Mouse (Mus musculus) embryo, embryonic 10.5 days (tissue): ENCODE data around the gene Vmn2r112.
"Not testable (repeated sequence)": the region's sequence is repeated elsewhere in the genome, so short reads cannot be mapped to it uniquely, and the experiment has no call there.

Experiments used
- DNase-seq: peaks from one replicate; pipeline ENCODE4 v3.0.0-alpha.2; 2015; ENCODE audit warnings: low spot score

The Vmn2r112 gene

DNA sequence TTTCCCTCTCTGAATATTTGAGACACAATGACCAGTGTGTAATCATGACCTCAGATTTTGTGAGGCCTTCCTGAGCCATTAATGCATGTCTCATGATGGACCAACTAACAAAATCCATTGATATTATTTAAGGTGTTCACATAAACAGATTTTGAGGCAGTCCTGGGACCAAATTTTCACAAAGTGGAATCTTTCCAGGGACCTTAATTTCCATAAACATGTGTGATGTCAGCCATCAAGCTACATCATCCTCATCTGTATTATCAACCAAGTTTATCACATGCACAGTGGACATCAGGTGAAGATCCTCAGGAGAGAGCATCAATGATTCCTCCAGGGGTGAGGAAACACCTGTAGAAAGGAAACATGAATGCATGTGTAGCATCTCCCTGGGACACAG, at the start of gene Vmn2r112:
TSS of gene Vmn2r112 (plus strand) at position 301 of the 400 bp plus-strand sequence.
- DNase-seq: not testable (repeated sequence)

- not testable (repeated sequence) for DNase-seq
Observed at GRCm38 (mm10) chr17:22573382-22573781, 27.4 kb upstream of the Vmn2r112 start, which contains the start of gene Vmn2r111. Vmn2r111 (minus strand) TSS chr17:22573482.

DNA sequence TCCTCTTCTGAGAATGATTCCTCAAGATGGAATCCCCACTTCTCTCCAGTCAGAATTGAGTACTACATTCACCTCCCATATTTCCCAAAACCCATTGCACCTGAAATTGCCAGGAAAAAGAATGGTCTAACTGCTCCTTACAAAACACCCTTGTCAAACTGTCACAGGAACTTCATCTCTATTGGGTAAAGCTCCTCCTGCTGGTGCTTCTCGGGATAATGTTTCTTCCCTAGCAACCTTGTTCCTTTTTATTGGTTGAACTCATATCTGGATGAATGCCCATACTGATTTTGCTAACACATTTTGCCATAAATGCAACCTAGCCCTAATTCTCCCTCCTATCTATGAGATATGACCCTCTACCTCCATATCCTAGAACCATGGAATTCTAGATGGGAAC, 29.9 kb downstream of the Vmn2r112 start:
- no peak for DNase-seq
